Mouse (Mus musculus): Measurements from ENCODE around the gene Smurf1.

The Smurf1 gene

DNA sequence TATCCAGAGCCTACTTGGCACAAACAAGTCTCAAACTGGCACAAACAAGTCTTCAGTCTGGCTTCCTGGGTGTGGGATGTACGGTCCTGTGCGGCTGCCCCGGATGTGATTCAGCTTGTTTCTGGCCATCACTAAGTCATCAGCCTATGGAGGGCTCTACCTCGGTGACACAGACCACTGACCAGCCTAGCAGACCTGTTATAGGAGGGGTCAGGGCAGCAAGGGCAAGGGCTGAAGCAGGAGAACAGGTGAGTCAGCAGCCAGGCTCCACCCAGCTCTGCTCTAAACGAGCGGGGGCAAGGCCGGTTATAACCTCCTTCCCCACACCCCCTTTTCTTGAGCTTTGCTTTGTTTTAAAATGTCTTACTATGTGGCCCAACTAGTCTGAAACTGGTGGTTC, 11.2 kb downstream of the Smurf1 start:
- no peak for DNase-seq (ENCODE audit: low spot score)

DNA sequence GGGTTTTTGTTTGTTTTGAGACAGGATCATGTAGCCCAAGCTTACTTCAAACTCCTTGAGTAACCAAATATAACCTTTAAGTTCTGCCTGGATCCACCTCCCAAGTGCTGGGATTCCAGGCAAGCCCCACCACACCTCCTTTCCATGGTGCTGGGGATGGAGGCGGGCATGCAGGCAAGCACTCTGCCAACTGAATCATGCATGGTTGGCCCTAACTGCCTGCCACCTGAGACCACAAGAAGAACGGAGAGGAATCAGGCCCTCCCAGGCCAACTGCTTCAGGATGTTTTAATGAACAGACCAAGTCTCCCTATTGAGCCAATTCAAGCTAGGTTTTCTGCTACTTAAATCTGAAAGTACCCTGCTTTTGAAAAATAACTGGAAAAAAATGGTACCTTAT, 13.1 kb downstream of the Smurf1 start:
- no peak for DNase-seq (ENCODE audit: low spot score)

DNA sequence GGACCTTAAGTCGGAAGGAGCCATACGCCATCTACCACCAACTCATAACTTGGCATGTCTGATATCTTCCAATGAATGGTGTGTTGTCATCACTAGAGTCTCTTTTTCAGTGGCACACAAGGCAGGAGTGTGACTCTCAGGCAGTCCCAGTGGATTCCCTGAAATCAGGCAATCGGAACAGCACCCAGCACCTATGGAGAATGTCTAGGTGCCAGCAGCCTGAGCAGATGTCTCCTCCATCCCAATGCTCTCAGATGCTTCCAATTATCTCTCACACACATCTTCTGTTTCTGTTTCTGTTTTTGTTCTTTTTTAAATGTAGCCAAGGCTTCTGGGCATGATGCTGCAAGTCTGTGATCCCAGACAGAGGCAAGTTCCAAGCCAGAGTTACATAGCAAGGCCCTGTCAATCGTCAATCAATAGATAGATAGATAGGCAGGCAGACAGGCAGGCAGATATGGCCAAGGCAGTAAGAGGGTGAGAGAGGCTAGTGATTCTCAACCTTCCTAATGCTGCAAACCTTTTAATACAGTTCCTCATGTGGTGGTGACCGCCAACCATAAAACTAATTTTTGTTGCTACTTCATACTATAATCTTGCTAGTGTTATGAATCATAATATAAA, 15.1 kb downstream of the Smurf1 start:
- DNase-seq (ENCODE audit: low spot score) = no peak

DNA sequence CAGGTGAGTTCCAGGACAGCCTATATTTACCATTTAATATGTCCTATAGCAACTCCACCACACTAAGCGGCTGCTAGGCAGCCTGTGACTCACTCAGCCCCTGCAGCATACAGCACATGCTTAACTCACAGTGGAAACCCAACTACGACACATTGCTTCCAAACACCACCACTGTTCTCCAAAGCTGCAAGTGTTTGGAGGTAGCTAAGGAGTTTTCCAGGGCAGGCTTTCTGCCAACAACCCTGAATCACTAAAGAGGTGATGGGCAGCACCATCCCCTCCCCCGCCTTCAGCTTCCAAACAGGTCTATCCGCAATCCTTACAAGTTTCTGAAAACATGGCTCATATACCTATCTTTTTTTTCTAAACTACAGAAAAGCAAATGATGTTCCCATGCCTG, 15.8 kb downstream of the Smurf1 start:
- no peak for DNase-seq (ENCODE audit: low spot score)

DNA sequence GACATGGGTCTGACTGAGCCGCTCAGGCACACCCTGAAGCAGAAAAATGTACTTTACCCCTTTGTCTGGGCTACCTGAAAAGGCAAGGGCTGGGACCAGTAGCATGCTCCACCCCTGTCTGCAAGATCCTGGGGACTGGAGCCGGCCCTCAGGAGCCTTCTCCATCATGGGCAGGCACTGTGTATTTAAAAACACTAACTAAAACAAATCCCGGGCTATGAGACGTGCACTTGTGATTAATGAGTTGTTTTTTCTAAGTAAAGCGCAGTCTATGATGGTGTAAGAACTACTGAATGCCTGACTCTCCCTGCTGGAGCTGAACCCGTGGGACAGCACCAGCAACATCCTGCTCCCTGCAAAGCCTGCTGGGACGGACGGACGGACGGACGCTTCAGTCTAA, 17.2 kb downstream of the Smurf1 start:
- DNase-seq (ENCODE audit: low spot score) = no peak

DNA sequence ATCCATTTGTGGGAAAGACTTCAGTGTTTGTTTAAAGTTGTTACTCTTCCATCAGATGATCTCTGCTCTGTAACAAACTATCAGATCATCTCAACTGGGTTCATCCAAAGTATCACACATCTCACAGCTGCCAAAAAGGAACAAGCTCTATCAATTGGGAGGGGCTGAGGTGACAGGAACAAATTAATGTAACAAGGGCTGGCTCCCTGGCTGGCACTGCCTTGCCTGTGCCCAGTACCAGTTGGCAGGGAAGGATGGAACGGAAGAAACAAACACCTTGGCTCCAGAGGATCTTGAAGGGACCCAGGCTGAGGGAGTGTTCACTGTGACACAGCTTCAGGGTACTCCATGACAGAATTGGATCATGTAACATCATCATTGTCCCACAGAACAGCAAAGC, 17.6 kb downstream of the Smurf1 start:
- no peak for DNase-seq (ENCODE audit: low spot score)

DNA sequence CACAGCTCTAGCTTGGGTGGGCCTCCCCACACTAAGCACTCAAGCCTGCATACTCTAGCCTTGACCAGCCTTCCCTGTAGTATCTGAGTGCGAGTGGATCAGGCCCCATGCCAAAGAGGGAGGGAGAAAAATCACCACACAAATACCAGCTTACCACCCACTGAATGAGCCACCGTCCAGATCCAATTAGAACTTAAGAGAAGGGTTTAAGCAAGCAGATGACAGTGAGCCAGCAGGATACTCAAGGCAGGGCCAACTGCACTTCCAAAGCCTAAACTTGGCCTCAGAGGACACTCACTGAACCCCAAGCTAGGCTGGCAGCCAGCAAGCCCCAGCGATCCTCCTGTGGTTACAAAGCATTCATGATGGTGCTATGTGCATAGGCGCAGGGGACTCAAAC, 19.6 kb downstream of the Smurf1 start:
- DNase-seq (ENCODE audit: low spot score) = no peak

DNA sequence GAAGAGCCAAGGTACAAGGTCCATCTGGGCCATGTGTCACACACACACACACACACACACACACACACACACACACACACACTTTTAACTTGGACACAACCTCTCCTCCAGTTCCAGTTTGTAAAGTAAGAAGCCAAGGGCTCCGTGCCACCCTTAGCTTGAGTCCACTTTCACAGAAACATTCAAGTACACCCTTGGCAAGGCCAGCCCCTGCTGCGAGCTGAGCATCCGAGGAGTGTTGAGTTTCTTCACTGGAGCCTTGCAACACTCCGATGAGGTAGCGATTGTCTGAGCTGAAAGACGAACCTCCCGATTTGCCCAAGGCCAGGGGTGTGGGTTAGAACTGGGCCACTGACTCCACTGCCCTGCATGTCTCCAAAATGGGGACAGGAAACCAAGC, 20.7 kb downstream of the Smurf1 start:
- no peak for DNase-seq (ENCODE audit: low spot score)

DNA sequence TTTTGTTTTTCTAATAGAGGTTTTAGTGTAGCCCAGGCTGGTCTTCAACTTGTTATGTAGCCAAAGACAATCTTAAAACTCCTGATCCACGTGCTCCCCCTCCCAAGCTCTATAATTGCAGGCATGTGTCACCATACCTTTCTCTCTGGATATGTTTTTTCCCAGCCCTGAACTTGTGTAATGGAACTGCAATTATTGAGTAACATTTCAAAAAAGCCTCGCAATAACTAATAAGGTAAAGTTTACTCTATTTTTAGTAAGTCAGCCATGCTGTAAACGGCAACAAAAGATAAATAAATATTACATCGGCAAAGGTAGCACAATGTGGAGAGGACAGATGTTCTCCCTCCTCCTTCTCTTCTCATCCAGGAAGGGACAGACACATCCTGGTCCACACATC, 21.3 kb downstream of the Smurf1 start:
- DNase-seq (ENCODE audit: low spot score) = no peak

DNA sequence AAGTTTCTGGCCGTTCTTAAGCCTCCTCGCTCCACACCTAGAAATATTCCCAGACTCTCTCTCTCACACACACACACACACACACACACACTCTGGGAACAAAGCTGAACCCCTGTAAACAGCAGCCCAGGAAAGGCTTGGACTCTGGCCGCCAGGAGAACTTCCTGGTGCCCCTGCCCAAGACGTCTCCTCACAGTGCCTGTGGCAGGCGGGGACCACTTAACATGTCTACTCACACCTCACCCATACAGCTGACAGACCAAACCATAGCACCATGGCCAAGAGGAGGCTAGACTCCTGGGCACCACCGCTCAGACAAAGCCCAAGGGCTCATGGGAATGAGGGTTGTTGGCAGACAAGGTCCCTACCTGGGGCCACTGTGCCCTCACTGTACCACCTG, 22.3 kb downstream of the Smurf1 start:
- no peak for DNase-seq (ENCODE audit: low spot score)

DNA sequence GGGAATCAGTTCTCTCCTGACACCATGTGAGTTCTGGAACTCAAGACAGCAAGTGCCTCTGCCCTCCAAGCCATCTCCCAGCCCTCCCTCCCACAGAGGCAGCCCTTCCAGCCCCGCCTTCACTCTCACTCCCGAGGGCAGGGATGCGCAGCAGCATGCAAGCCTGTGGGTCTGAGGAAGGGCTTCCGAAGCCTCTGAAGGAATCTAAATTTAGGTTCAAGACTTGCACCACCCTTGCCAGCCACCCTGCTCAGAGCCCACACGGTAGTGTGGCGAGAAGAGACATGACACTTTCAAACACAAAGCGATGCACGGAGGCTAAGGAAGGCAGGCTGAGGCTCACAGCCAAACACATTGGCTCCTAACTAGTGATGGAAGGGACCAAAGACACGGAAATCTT, 23.2 kb downstream of the Smurf1 start:
- no peak for DNase-seq (ENCODE audit: low spot score)

DNA sequence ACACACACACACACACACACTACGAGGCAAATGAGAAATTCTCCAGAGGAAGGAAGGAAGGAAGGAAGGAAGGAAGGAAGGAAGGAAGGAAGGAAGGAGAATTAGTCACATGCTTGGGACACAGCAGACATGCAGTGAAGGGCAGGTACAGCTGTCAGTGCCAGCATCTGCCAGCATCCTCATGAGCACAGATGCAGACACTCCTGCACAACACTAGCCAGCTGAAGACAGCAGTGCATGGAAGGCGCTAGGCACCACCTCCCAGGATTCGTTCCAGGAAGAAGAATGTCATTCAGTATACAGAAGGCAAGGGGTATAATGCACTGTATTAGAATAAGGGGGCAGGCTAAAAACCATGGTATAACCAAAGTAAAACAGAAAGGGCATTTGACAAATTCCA, 24.7 kb downstream of the Smurf1 start:
- no peak for DNase-seq (ENCODE audit: low spot score)

DNA sequence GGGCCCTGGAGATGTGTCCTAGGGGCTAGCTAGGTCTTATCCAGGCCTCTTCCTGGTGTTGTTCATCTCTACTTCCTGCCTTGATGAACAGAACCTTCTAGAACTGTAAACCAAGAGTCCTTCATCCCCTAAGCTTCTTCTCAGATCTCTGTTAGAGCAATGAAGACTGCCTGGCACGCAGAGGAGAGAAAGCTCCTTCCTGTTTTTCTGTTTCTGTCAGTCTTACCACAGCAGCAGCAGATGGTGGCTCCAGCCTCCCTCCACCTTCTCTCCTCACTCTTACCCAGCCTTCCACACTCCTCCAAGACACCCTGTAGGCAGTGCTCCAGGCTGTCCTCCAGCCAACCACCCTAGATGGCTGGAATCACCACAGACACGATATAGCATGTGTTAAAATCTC, 28.3 kb downstream of the Smurf1 start:
- DNase-seq (ENCODE audit: low spot score) = no peak

DNA sequence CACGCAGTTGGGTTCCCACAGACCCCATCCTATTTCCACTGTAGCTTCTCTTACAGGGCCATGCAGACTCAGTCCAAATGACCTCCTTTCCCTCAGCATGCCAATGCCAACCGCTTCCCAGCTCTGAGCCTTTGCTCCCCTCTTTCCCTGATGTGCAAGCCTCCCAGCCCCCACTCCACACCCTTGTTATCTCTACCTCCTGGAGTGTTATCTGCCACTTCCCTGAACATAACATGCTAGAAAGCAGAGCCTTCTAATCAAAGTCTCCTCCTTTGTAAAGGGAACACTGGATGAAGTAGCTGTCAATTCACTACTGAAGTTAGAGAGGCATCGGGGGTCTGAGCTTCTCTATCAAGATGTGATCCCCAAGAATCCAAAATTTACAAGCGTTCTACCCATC, 32.2 kb downstream of the Smurf1 start:
- no peak for DNase-seq (ENCODE audit: low spot score)

DNA sequence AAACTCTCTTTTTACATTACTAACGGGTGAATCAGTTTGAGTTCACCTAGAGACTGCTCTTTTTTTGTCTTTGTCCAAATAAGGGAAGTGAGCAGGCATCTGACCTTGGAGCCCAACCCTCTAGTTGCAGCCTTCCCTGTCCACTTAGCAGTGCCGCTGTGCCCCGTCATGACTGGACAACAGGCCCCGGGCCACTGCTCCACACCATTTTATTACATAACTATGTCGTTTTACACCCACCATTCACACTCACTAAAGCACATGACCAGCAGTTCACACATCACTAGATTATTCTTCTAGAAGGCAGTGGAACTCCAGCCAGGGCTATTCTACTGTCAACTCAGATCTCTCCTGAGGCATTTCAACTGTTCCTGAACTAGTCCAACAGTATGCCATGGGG, 33.8 kb downstream of the Smurf1 start:
- DNase-seq (ENCODE audit: low spot score) = no peak

DNA sequence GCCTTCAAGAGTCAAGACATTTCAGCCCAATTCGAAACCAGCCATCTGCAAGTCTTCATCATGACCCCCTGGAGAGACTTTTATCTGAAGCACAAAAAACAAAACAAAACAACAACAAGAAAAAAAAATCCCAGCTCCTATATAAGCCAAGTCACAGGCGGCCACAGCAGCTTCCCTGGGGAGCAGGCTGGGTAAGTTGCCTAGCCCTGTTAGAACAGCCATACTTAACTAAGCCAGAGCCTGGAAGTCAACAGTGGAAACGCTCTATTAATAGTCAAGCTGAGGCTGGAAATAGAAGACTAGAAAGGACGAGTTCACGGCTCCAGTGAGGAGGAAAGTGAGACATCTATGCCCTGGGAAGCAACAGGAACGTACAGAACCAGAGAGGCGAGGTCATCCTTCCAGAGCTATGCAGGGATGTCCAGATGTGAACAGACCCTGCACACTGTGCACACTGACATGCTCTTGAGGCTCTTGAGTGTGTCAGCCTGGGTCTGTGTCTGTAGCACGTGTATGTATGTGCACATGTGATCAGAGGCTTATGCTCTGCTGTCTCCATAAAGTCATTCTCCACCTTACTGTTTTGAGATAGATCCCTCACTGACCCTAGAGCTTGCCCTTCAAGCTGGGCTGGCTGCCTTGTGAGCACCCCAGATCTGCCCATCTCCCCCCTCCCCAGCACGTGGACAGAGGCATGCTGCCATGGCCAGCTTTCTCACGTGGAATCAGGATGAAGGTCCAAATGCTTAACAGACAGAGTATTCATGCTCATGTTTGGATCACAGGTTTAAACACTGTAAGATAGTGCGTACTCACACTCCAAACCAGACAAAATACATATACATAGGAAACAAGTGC, 36.6 kb downstream of the Smurf1 start:
- no peak for DNase-seq (ENCODE audit: low spot score)

DNA sequence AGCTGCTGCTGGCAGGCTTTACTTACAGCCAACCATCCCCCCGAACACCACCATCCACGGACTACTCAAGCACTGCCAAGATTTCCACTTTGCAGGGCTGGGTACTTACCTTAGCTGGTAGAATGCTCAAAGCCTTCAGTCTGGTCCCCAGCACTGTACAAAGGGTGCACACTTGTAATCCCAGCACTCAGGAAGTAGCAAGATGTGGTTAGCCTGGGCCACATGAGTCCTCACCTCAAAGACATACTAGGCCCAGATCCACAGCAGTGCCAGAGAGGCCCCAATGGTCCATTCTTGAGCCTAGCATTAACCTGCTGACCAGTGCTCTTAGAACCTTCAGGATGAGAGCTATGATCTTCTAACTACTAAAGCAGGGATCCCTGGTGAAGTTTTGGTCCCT, 39.4 kb downstream of the Smurf1 start:
- no peak for DNase-seq (ENCODE audit: low spot score)

DNA sequence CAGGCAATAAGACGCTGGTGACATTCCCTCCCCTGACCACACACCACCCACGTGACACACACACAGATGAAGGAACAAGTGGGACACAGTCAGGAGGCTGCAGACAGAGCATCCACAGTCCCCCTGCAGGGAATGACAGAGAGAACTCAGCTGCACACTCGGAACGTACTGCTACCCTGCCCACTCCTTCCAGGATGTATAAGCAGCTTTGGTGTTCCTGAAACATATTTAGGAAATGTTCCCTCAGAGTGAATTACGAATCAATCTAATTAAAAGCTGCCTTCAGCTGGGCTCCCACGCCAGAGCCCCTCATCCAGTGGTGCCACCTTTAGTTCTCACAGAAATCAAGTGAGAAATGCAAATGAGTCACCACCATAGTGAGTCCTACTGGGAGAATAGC, 42.3 kb downstream of the Smurf1 start:
- no peak for DNase-seq (ENCODE audit: low spot score)

DNA sequence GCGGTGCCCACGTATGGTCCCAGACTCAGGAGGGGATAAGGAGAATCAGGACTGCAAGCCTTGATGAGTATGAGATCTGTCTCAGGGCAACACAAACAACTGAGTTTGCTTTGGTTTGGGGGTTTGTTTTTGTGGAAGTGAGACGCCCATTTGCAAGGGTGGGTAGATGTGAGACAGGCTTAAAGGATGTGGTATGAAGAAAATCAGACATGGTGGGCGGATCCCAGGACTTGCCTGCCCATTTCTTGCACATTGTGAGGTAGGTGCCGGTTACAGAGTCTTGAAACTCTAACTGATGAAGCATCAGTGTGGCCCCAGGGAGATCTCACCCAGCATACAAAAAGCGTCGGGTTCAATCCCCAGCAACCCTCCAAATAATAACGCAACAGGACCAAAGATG, 45.9 kb downstream of the Smurf1 start:
- DNase-seq (ENCODE audit: low spot score) = no peak

DNA sequence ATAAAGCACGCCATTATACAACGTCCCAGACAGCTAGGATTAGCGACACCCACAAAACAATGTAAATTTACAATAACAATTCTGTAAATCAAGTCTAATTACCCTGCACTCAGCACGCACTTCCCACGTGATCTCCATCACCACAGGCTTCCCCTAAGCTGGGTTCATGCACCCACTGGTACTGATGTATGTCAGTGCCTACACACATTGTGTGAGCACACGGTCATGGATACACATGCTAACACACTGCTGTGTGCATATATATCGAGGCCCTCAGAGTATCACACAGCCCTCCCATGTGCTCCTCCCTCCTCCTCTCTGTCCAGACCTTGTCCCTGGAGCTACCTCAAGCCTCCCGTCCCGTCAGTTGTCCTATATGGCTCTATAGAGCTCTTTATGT, 46.5 kb downstream of the Smurf1 start:
- DNase-seq (ENCODE audit: low spot score) = no peak

DNA sequence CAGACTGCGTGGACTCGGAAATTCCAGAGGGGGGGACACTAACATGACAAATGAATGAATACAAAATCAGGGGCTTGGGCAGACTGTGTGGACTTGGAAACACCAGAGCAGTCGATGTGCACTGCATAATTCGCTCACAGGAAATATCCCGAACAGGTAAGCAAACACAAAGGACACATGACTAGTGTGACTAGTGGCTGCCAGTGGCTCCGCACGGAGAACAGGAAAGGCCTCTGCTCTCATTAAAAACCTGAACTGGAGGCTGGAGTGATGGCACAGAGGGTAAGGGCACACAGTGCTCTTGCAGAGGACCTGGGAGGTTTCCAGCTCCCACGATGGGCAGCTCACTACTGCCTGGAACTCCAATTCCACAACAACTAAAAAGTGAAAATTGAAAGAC, 47.4 kb downstream of the Smurf1 start:
- no peak for DNase-seq (ENCODE audit: low spot score)

DNA sequence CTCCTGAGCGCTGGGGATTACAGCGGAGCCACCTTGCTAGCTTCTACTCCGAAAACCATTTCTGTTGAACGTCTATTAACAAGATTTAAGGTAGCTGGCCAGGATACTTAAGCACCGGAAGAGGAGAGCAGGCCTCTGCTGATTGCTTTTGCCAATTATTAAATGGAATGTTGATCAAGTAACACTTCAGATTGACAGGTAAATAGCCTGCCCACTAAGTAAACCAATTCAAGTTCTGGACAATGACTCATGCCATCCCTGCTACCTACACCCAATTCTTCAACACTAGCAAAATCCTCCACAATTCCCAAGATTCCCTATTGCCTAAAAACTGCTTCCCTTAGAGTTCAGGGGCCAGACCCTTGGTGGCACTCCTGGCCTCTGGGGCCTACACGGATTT, 48.5 kb downstream of the Smurf1 start:
- no peak for DNase-seq (ENCODE audit: low spot score)

DNA sequence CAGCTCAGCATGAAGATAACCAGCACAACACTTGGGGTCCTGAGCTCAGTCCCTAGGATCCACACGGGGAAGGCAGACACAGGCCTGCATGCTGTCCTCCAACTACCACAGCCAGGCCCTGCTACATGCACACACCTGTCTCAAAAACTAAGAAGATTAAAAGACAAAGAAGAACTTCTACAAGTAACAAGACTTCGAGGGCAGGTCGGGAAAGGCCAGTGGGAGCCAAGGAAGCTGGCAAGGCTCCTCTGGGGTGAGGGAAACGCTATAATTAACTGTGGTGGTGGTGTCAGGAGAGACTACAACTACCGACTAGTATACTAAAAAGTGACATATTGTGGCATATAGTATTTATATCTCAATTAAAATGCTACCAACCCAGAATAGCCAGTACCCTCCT, 49.8 kb downstream of the Smurf1 start:
- DNase-seq (ENCODE audit: low spot score) = no peak

DNA sequence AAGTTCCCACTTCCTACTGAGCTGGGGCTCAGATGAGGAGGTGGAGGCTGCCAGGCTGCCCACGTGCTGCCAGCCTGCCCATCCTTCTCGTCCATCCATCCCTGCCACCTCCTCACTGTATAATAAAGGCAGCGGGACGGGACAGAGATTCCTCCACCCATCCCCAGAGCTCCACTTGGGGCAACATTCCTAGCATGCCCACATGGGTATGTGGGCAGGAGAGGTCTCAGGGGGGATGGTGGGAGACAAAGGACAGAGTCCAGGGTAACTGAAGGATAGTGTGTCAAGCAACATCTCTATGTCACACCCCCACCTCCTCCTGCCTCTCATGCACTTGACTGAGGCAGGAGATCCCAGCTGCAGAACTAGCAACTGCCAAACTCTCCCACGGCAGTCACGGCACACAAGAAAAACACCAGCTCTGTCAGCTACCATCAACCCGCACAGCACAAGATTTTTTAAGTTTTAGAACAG, 51.2 kb downstream of the Smurf1 start:
- DNase-seq (ENCODE audit: low spot score) = no peak

Measured in embryo, embryonic 10.5 days (tissue).